Mouse (Mus musculus) E14TG2a.4 (cell line): ENCODE measurements around the gene Map7d3.
A peak's percentile ranks its signal among the peaks of the same experiment; 100 is the strongest.

ENCODE experiments used
- H3K27me3 ChIP-seq: 2 replicates; pipeline ENCODE4 v1.6.1; 2014; ENCODE audit warnings: low read length, control low read depth; ENCODE audit not compliant: insufficient read depth
- H3K36me3 ChIP-seq: 2 replicates; pipeline ENCODE4 v1.6.1; 2014; ENCODE audit warnings: low read length, control low read depth; ENCODE audit not compliant: insufficient read depth
- H3K4me1 ChIP-seq: replicated peaks from 2 replicates; pipeline ENCODE4 v1.6.1; 2014; ENCODE audit warnings: low read depth, low read length, control low read depth
- H3K4me3 ChIP-seq: replicated peaks from 2 replicates; pipeline ENCODE4 v1.5.1; 2014; ENCODE audit warnings: mild to moderate bottlenecking, low read length
- H3K9me3 ChIP-seq: 2 replicates; pipeline ENCODE4 v1.6.1; 2014; ENCODE audit warnings: low read length, control low read depth
- CTCF ChIP-seq: conservative IDR thresholded peaks from 2 replicates; pipeline ENCODE4 v1.5.1; 2014; ENCODE audit warnings: low read length
- NANOG ChIP-seq: IDR thresholded peaks from 2 replicates; pipeline ENCODE4 v1.6.1; 2014; ENCODE audit warnings: borderline replicate concordance, low read length, mixed read lengths
- POU5F1 ChIP-seq: IDR thresholded peaks from 2 replicates; pipeline ENCODE4 v1.6.1; 2014; ENCODE audit warnings: low read length, borderline replicate concordance

The Map7d3 gene

DNA sequence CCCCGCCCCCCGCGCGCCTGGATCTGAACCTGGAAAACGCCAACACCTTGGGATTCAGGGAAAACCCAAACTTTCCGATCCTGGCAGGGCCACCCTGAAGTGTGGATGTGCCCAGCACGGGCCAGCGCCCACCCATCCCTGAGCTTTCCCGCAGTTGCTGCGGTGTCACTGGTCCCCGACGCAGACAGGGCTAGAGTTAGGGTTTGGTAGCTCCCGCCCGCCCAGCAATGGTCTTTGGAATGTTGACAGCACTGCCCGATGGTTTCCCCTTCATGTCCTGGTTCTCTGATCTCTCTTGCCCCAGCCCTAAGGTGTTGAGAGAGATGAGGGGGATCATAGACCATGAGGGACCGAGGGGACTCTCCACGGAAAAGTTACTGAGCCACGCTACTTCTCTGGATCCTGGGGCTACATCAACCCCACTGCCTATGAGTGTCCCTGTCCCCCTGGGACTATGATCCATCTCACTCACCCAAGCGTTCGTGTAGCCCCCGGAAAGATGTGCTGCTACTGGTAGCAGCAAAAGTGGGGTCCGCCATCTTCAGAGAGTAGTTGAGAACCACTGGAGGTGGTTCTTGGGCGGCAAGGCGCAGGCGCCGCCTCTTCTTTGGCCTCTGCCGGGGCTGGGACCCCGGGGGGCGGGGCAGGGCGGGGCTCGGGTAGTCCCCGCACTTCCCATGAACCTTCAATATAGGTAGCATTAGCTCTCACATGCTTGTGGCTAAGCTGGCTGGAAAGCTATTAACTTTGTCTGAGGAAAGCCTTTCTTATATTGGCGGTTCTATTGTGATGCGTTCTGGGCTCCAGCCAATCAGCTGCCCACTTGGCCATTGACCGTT is at the start of gene Map7d3:
TSS of gene Map7d3 (minus strand) at position 562 of the 839 bp plus-strand sequence.
- TF ChIP-seq NANOG: no peak
- H3K27me3 ChIP-seq: no peaks in the 10 kb centered on the region
- H3K4me1 ChIP-seq: peaks cover 15% of the 10 kb centered on the region
- H3K36me3 ChIP-seq: peaks cover 5% of the 10 kb centered on the region
- no peaks in the 10 kb centered on the region for H3K9me3 ChIP-seq
- H3K4me3 ChIP-seq: peak within 1 kb of the TSS; percentile 83

DNA sequence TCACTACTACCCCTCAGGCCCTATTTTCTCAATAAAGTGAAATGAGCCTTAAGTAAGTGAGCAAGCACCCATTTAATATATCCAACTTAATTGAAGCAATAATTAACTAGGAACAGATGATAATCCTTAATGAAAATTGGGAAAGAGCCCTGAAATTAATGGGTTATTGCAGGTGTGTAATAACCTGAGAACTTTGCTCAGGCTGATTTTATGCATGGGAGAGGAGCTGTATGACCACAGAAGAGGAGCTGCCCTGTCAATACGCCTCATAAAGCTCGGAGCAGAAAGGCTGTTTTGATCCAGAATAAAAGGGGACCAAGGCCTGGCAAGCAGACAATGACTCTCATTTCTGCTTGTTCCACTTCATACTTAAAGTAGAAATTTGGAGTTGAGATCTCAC is 47.7 kb upstream of the Map7d3 start, which contains the start of gene Adgrg4:
TSS of gene Adgrg4 (plus strand) at position 301 of the 400 bp plus-strand sequence.
- TF ChIP-seq CTCF (no peak), NANOG (no peak), POU5F1 (no peak)
- Histone ChIP-seq H3K4me3 (no peak within 1 kb of the TSS), H3K9me3 (no peaks in the 10 kb centered on the region), H3K27me3 (no peaks in the 10 kb centered on the region), H3K36me3 (no peaks in the 10 kb centered on the region), H3K4me1 (no peaks in the 10 kb centered on the region)

DNA sequence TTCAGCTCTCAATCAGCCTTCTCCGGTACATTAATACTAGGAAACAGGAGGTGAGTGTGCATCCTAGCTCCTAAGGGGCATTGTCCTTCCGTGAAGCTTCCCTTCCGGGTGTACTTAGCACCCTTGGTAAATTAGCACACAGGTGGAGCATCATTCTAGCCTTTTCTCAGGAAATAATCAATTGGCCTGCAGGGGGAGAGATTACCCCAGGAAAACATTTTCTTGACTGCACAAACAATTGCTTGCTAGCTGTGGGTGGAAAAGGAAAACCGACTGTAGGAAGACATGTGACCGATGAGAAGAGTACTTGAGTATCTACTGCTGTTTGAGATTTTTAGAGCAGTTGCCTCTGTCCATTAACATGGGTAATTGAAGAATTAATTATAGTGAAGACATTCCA is 19.1 kb upstream of the Map7d3 start:
- Histone ChIP-seq H3K4me1 (no peaks in the 10 kb centered on the region), H3K4me3 (no peak overlapping the region), H3K36me3 (no peaks in the 10 kb centered on the region), H3K9me3 (no peaks in the 10 kb centered on the region), H3K27me3 (no peaks in the 10 kb centered on the region)
- TF ChIP-seq CTCF (no peak), NANOG (no peak), POU5F1 (no peak)

DNA sequence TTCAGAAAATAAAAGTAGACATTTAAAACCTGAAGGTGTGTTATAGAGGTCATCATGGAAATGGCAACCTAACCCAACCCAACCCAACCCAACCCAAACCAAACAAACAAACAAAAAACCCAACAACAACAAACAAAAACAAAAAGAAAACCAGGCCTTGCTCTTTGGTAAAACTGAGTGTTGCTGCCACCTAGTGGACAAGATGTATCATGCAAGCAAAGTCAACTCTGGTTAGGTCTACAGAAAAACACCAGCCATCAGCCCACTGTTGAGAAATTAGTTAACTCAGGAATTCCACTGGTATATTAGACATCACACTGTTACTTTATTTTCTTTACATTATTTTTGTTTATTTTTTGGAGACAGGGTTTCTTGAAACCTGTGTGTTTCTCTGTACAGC is 17.2 kb upstream of the Map7d3 start:
- TF ChIP-seq CTCF (peak; percentile 27), NANOG (no peak)
- Histone ChIP-seq H3K9me3 (no peaks in the 10 kb centered on the region), H3K4me1 (no peaks in the 10 kb centered on the region), H3K27me3 (no peaks in the 10 kb centered on the region), H3K36me3 (no peaks in the 10 kb centered on the region), H3K4me3 (no peak overlapping the region)

DNA sequence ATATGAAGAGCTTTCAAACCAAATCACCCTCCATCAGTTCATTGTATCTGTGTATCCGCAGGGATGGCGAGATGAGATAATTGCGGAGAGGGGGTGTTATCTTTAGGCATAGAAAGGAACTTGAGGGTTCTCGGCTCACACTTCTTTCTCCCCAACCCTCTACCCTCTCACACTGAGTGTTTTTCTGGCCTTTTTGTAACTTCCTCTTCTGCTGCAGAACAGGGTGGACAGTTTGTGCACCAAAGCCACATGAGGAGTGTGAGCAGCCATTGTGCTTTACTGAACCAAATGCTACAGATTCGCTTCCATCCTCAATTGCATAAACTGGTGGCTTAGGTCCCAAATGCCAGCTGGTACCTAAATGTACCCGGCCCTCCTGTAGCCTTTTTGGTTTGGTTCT is 13.7 kb upstream of the Map7d3 start:
- TF ChIP-seq CTCF (no peak), NANOG (no peak), POU5F1 (no peak)
- Histone ChIP-seq H3K4me1 (no peaks in the 10 kb centered on the region), H3K9me3 (no peaks in the 10 kb centered on the region), H3K4me3 (no peak overlapping the region), H3K36me3 (no peaks in the 10 kb centered on the region), H3K27me3 (no peaks in the 10 kb centered on the region)

DNA sequence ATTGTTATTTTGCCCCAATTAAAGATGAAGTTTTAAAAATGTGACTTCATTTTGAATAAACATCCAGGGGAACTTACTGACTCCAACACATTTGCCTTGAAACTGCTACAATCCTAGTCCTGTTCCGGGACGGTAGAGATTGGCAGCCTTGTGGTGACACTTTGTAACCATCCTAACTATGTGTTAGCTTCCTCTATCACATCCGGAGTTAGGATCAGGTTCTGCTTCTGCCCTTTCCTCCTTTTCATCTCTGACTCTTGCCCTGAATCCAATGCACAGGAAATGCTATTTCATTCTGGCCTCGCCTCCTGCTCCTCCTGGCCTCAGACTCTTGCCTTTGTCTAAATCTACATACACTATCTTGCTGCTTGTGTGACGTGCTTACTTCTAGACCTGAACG is 5.4 kb upstream of the Map7d3 start:
- H3K27me3 ChIP-seq: no peaks in the 10 kb centered on the region
- no peak for TF ChIP-seq NANOG
- no peak for TF ChIP-seq POU5F1
- no peak for TF ChIP-seq CTCF

DNA sequence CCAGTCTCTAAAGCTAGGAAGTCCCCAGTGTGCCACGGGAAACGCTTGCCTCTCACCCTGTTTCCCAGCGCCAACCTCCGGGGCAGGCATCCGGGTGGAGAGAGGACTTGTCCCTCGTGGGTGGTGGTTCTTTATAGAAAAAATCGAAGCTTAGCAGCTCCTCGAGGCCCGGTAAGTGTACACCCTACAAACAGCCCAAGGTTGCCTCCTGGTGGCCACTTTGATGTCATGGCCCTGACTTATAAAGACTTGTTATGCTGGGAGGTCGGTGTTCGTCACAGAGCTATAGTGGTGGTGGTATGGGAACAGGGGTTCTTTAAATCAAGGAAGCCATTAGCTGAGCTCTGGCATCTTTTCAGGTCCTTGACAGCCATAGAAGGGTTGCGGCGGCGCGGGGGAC is 30.9 kb downstream of the Map7d3 start:
- peaks cover 13% of the 10 kb centered on the region for H3K36me3 ChIP-seq
- no peaks in the 10 kb centered on the region for H3K27me3 ChIP-seq
- peaks cover 7% of the 10 kb centered on the region; the same call in 1 of the 2 replicates for H3K4me1 ChIP-seq
- H3K9me3 ChIP-seq: no peaks in the 10 kb centered on the region
- TF ChIP-seq NANOG: no peak
- TF ChIP-seq CTCF: peak; percentile 30
- H3K4me3 ChIP-seq: no peak overlapping the region

More for the DNA sequence above, 5.4 kb upstream of the Map7d3 start:
- Histone ChIP-seq H3K9me3 (no peaks in the 10 kb centered on the region), H3K4me1 (peaks cover 1% of the 10 kb centered on the region; the same call in 1 of the 2 replicates), H3K36me3 (no peaks in the 10 kb centered on the region), H3K4me3 (no peak overlapping the region)

DNA sequence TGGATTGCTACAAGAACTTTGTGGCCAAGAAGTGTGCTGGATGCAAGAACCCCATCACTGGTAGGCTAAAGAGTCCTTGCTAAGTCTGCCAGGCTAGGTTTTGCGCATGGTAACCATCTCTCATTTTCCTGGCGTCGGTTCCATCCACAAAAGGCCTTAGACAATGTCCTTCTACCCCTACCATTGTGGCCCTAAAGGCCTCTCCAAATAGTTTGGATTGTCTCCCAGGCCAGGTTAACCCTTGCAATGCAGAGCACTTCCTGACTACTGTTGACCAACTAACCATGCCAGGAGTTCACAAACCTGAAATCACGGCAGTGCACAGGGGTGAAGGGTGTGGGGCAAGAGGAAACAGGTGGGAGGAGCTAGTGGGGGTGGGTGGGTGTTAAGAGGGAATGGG is 31.5 kb downstream of the Map7d3 start:
- Histone ChIP-seq H3K27me3 (no peaks in the 10 kb centered on the region), H3K4me3 (no peak overlapping the region), H3K4me1 (peaks cover 7% of the 10 kb centered on the region; the same call in 1 of the 2 replicates), H3K9me3 (no peaks in the 10 kb centered on the region), H3K36me3 (peaks cover 13% of the 10 kb centered on the region)
- TF ChIP-seq NANOG (no peak), CTCF (no peak), POU5F1 (no peak)

DNA sequence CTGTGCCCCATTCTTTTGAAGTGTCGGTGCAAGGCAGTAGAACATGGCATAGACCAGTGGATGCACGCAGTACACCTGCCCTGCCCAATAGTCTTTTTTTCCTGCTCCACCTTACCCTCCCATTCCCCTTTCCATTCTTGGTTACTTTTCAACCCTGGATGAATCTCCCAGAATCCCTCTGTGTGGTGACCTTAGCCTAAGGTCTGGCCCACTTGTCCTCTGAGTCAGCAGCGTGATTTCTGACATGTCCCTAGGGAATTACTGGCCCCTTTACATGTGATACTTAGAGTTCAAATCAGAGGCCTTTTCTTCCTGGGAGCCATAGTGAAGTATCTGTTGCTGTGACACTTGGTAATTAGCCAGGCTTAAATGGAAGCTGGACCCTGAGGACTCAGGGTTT is 34.6 kb downstream of the Map7d3 start:
- TF ChIP-seq POU5F1 (no peak), CTCF (no peak), NANOG (no peak)
- no peak overlapping the region for H3K4me3 ChIP-seq
- H3K9me3 ChIP-seq: no peaks in the 10 kb centered on the region
- peaks cover 13% of the 10 kb centered on the region for H3K36me3 ChIP-seq
- peaks cover 7% of the 10 kb centered on the region; the same call in 1 of the 2 replicates for H3K4me1 ChIP-seq
- H3K27me3 ChIP-seq: no peaks in the 10 kb centered on the region
